ENCODE assay signal across 15 mouse cellular contexts in genomic region chr3:107442191-107442590, GRCm38 (mm10). TPM values are rescaled to one million over a fixed set of nuclear protein-coding genes. Genes with fewer than 3 reads are reported as not detected.
A peak's percentile ranks its signal among the peaks of the same experiment; 100 is the strongest.
DNase-seq lines count a peak whose midpoint lies in the region; ATAC-seq and TF ChIP-seq lines count a peak whose summit lies in the region.
"Had no signal": no experiment of that assay in that cellular context is flagged by ENCODE, and none has a peak within 500 bp of the region (broad histone marks: within the 10 kb centered on the region; RNA-seq: fewer than 3 reads in every experiment).

No protein-coding gene starts in this region.

- H3K4me1 ChIP-seq in forebrain, postnatal 0 days (ENCODE audit: insufficient read depth) = no peaks in the 10 kb centered on the region
- H3K4me1 ChIP-seq in forebrain, embryonic 13.5 days = no peaks in the 10 kb centered on the region
- H3K4me1 ChIP-seq: lung, embryonic 15.5 days had no signal

- no peaks in the 10 kb centered on the region for H3K27me3 ChIP-seq in forebrain, postnatal 0 days (ENCODE audit: insufficient read depth, low read length)
- H3K27me3 ChIP-seq in forebrain, embryonic 13.5 days = no peaks in the 10 kb centered on the region

- WGBS in forebrain, postnatal 0 days = 56% methylated on average over 11 of the region's 11 CpGs
- WGBS in forebrain, embryonic 13.5 days = 69% methylated on average over 11 of the region's 11 CpGs

- no peaks in the 10 kb centered on the region for H3K36me3 ChIP-seq in forebrain, postnatal 0 days (ENCODE audit: insufficient read depth)
- H3K36me3 ChIP-seq in forebrain, embryonic 13.5 days (ENCODE audit: poor library complexity, severe bottlenecking) = no peaks in the 10 kb centered on the region
- H3K36me3 ChIP-seq: heart, embryonic 15.5 days; limb, embryonic 15.5 days; lung, embryonic 15.5 days had no signal

- ATAC-seq in forebrain, postnatal 0 days = peak; percentile 63; the same call in 1 of the 2 replicates
- ATAC-seq in forebrain, embryonic 13.5 days = no peak
- ATAC-seq in erythroblast, adult 5-6 weeks (replicated peaks; ENCODE audit: low FRiP score, poor library complexity, severe bottlenecking) = no peak

- H3K9me3 ChIP-seq in forebrain, postnatal 0 days (ENCODE audit: low read length) = no peaks in the 10 kb centered on the region
- no peaks in the 10 kb centered on the region for H3K9me3 ChIP-seq in forebrain, embryonic 13.5 days (replicated peaks)
- H3K9me3 ChIP-seq: heart, embryonic 15.5 days; limb, embryonic 15.5 days; lung, embryonic 15.5 days had no signal

- no peak for DNase-seq in forebrain, postnatal 0 days
- peak; percentile 73 for DNase-seq in MN1 (ENCODE audit: low spot score)
- peak; percentile 78 for DNase-seq in frontal cortex, postnatal 36 days (ENCODE audit: low spot score in 2 of 2)
- peak; percentile 83 to 84 for DNase-seq in right cerebral cortex, adult 2 months (ENCODE audit: low spot score in 2 of 2)
- no peak for DNase-seq in ovary, postnatal 36 days (ENCODE audit: low spot score)
- DNase-seq in cerebellum, postnatal 4 days (ENCODE audit: low spot score in 2 of 2) = no peak
- DNase-seq: B cell, adult 2 months; embryo, embryonic 11 days had no signal

- H3K4me2 ChIP-seq in forebrain, postnatal 0 days (ENCODE audit: low read depth) = no peak overlapping the region
- H3K4me2 ChIP-seq in forebrain, embryonic 13.5 days = no peak overlapping the region
- H3K4me2 ChIP-seq: heart, embryonic 15.5 days; limb, embryonic 15.5 days; lung, embryonic 15.5 days had no signal

- H3K9ac ChIP-seq in forebrain, postnatal 0 days = no peak overlapping the region
- no peak overlapping the region for H3K9ac ChIP-seq in forebrain, embryonic 13.5 days
- H3K9ac ChIP-seq: heart, embryonic 15.5 days; limb, embryonic 15.5 days; lung, embryonic 15.5 days had no signal

- H3K4me3 ChIP-seq in forebrain, postnatal 0 days (ENCODE audit: low read depth, low read length) = no peak overlapping the region
- no peak overlapping the region for H3K4me3 ChIP-seq in forebrain, embryonic 13.5 days
- H3K4me3 ChIP-seq: heart, embryonic 15.5 days; limb, embryonic 15.5 days; lung, embryonic 15.5 days had no signal

- no peak overlapping the region for H3K27ac ChIP-seq in forebrain, postnatal 0 days (ENCODE audit: low read depth, low read length)
- no peak overlapping the region for H3K27ac ChIP-seq in forebrain, embryonic 13.5 days
- H3K27ac ChIP-seq: heart, embryonic 15.5 days; limb, embryonic 15.5 days; lung, embryonic 15.5 days had no signal

- TF ChIP-seq CTCF in forebrain, postnatal 0 days (IDR thresholded peaks at IDR 0.05; ENCODE audit: low read depth) = no peak

RNA-seq across cellular contexts. Expression of gene Kcnc4, which starts 17.2 kb away (rescaled TPM):
- 10.7 and 15.4 TPM in 2 replicates for total RNA-seq in forebrain, postnatal 0 days (2014; rRNA removed)
- 4.2 and 6.6 TPM in 2 replicates for polyA plus RNA-seq in forebrain, postnatal 0 days (2015; fragmentation: Nextera tagmentation; extraction: Ambion mirVana)
- 0.25 and 0.38 TPM in 2 replicates for polyA plus RNA-seq in forebrain, embryonic 13.5 days (2015; fragmentation: Nextera tagmentation; extraction: Ambion mirVana)
- not detected in 2 replicates for total RNA-seq in erythroblast, adult 5-6 weeks (2015; ENCODE audit: low replicate concordance)
- total RNA-seq in erythroblast, adult 5-6 weeks (2017; ENCODE audit: low replicate concordance) = not detected in 2 replicates
- total RNA-seq: MEL had no signal
- polyA plus RNA-seq: stomach, embryonic 14.5 days had no signal

Comparison
In these comparisons a context has a peak if more than half of its experiments do, and no peak if none do; other contexts are left out.
1. DNase-seq: peak in MN1 (single experiment), frontal cortex, postnatal 36 days (2 of 2) and right cerebral cortex, adult 2 months (2 of 2); none in forebrain, postnatal 0 days (single experiment), ovary, postnatal 36 days (single experiment) and cerebellum, postnatal 4 days (0 of 2).
2. RNA of gene Kcnc4, which starts 17.2 kb away (total RNA-seq): 10.7 to 15.4 TPM in forebrain, postnatal 0 days; not detected in erythroblast, adult 5-6 weeks; every median in the first group is over 10 times any median in the second.